Comparison of ENCODE assay signal across 14 mouse cellular contexts in the genomic region with DNA sequence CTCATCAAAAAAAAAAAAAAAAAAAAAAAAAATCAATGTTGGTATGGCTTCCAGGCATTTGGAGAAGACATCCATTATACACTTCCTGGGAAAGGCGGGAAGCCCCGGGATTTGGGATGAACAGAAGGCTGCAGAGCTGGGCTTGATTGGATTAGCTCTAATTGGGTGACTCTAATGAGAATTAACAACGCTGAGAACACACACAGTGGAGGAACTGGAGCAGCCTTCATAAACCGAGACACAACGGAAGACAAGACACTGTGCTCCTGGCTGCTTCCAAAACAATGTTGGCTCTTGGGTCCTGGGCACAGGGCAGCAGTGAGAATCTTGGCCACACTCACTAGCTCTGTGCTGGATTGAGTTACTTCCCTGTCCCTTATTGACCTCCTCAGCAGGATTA.
DNase-seq lines count a peak whose midpoint lies in the region; ATAC-seq and TF ChIP-seq lines count a peak whose summit lies in the region.
"Had no signal": no experiment of that assay in that cellular context is flagged by ENCODE, and none has a peak within 500 bp of the region (broad histone marks: within the 10 kb centered on the region; RNA-seq: fewer than 3 reads in every experiment).

No protein-coding gene starts in this region.

- no peak overlapping the region for H3K4me3 ChIP-seq in forebrain, embryonic 10.5 days
- H3K4me3 ChIP-seq in forebrain, postnatal 0 days (ENCODE audit: low read depth, low read length) = no peak overlapping the region
- H3K4me3 ChIP-seq in embryonic facial prominence, embryonic 14.5 days (ENCODE audit: low read depth, low read length) = no peak overlapping the region
- H3K4me3 ChIP-seq in midbrain, embryonic 13.5 days (replicated peaks) = no peak overlapping the region
- H3K4me3 ChIP-seq: gastrocnemius, adult 2 months; heart, adult 2 months; limb, embryonic 15.5 days had no signal

- peaks cover 33% of the 10 kb centered on the region for H3K4me1 ChIP-seq in forebrain, embryonic 10.5 days
- H3K4me1 ChIP-seq in forebrain, postnatal 0 days (ENCODE audit: insufficient read depth) = no peaks in the 10 kb centered on the region
- H3K4me1 ChIP-seq in embryonic facial prominence, embryonic 14.5 days (ENCODE audit: control insufficient read depth, insufficient read depth, low read length) = no peaks in the 10 kb centered on the region
- peaks cover 11% of the 10 kb centered on the region; the same call in 1 of the 2 replicates for H3K4me1 ChIP-seq in midbrain, embryonic 13.5 days (replicated peaks)
- H3K4me1 ChIP-seq: limb, embryonic 15.5 days had no signal

- peaks cover 92% of the 10 kb centered on the region for H3K27me3 ChIP-seq in forebrain, embryonic 10.5 days (ENCODE audit: poor library complexity, severe bottlenecking)
- no peaks in the 10 kb centered on the region; the same call in 1 of the 2 replicates for H3K27me3 ChIP-seq in forebrain, postnatal 0 days (ENCODE audit: insufficient read depth, low read length)
- no peaks in the 10 kb centered on the region for H3K27me3 ChIP-seq in embryonic facial prominence, embryonic 14.5 days (replicated peaks; ENCODE audit: control insufficient read depth, insufficient read depth, low read length)
- H3K27me3 ChIP-seq in midbrain, embryonic 13.5 days = no peaks in the 10 kb centered on the region
- H3K27me3 ChIP-seq: limb, embryonic 15.5 days; Patski had no signal

- H3K9me3 ChIP-seq in forebrain, embryonic 10.5 days = no peaks in the 10 kb centered on the region
- no peaks in the 10 kb centered on the region for H3K9me3 ChIP-seq in forebrain, postnatal 0 days (ENCODE audit: low read length)
- H3K9me3 ChIP-seq in embryonic facial prominence, embryonic 14.5 days (ENCODE audit: control insufficient read depth, low read length) = no peaks in the 10 kb centered on the region
- H3K9me3 ChIP-seq in midbrain, embryonic 13.5 days = no peaks in the 10 kb centered on the region
- H3K9me3 ChIP-seq: limb, embryonic 15.5 days had no signal

- peak; percentile 25 for DNase-seq in forebrain, embryonic 10.5 days (ENCODE audit: extremely low spot score, low spot score)
- DNase-seq in forebrain, postnatal 0 days = no peak
- DNase-seq in Muller cell, postnatal 12 days (ENCODE audit: inconsistent ontology term) = peak; percentile 19
- peak; percentile 30 for DNase-seq in embryonic facial prominence, embryonic 14.5 days (ENCODE audit: low spot score)
- no peak for DNase-seq in thymus, postnatal 0 days (ENCODE audit: low spot score)
- DNase-seq in cerebellum, adult 11-12 months = no peak
- no peak for DNase-seq in right cerebral cortex, postnatal 4 days
- DNase-seq: gastrocnemius, adult 2 months; heart, adult 2 months; lung, embryonic 14.5 days had no signal

- H3K4me2 ChIP-seq in forebrain, postnatal 0 days (ENCODE audit: low read depth) = no peak overlapping the region
- no peak overlapping the region for H3K4me2 ChIP-seq in embryonic facial prominence, embryonic 14.5 days (ENCODE audit: low read depth, low read length)
- H3K4me2 ChIP-seq in midbrain, embryonic 13.5 days (replicated peaks) = no peak overlapping the region
- H3K4me2 ChIP-seq: limb, embryonic 15.5 days; lung, embryonic 14.5 days had no signal

- no peaks in the 10 kb centered on the region for H3K36me3 ChIP-seq in forebrain, embryonic 10.5 days (replicated peaks)
- no peaks in the 10 kb centered on the region; the same call in 1 of the 2 replicates for H3K36me3 ChIP-seq in forebrain, postnatal 0 days (ENCODE audit: insufficient read depth)
- no peaks in the 10 kb centered on the region for H3K36me3 ChIP-seq in embryonic facial prominence, embryonic 14.5 days (ENCODE audit: control insufficient read depth, insufficient read depth, low read length)
- H3K36me3 ChIP-seq in midbrain, embryonic 13.5 days = no peaks in the 10 kb centered on the region
- H3K36me3 ChIP-seq: limb, embryonic 15.5 days had no signal

- 3% methylated on average over 5 of the region's 5 CpGs for WGBS in forebrain, embryonic 10.5 days
- 8% methylated on average over 5 of the region's 5 CpGs for WGBS in forebrain, postnatal 0 days
- 25% methylated on average over 5 of the region's 5 CpGs for WGBS in embryonic facial prominence, embryonic 14.5 days
- WGBS in midbrain, embryonic 13.5 days = 4% methylated on average over 5 of the region's 5 CpGs

- TF ChIP-seq CTCF in forebrain, postnatal 0 days (IDR thresholded peaks at IDR 0.05; ENCODE audit: low read depth) = no peak

- H3K9ac ChIP-seq in forebrain, postnatal 0 days = no peak overlapping the region
- H3K9ac ChIP-seq in embryonic facial prominence, embryonic 14.5 days (ENCODE audit: low read depth, low read length) = no peak overlapping the region
- H3K9ac ChIP-seq in midbrain, embryonic 13.5 days (replicated peaks) = no peak overlapping the region
- H3K9ac ChIP-seq: limb, embryonic 15.5 days; lung, embryonic 14.5 days had no signal

- no peak for ATAC-seq in forebrain, postnatal 0 days
- peak; percentile 30; the same call in 1 of the 2 replicates for ATAC-seq in embryonic facial prominence, embryonic 14.5 days (ENCODE audit: low read depth)
- ATAC-seq in midbrain, embryonic 13.5 days = peak; percentile 6; the same call in 1 of the 2 replicates
- ATAC-seq: Patski had no signal

- H3K27ac ChIP-seq in forebrain, embryonic 10.5 days = peak overlapping the region; percentile 8; the same call in 1 of the 2 replicates
- H3K27ac ChIP-seq in forebrain, postnatal 0 days (ENCODE audit: low read depth, low read length) = no peak overlapping the region
- H3K27ac ChIP-seq in embryonic facial prominence, embryonic 14.5 days (replicated peaks; ENCODE audit: low read depth, low read length) = no peak overlapping the region
- no peak overlapping the region for H3K27ac ChIP-seq in midbrain, embryonic 13.5 days
- H3K27ac ChIP-seq: gastrocnemius, adult 2 months; heart, adult 2 months; limb, embryonic 15.5 days; macrophage had no signal

Comparison
In these comparisons a context has a peak if more than half of its experiments do, and no peak if none do; other contexts are left out.
1. DNase-seq: peak in forebrain, embryonic 10.5 days (single experiment), Muller cell, postnatal 12 days (single experiment) and embryonic facial prominence, embryonic 14.5 days (single experiment); none in forebrain, postnatal 0 days (single experiment), thymus, postnatal 0 days (single experiment), cerebellum, adult 11-12 months (single experiment) and right cerebral cortex, postnatal 4 days (single experiment).